Mouse (Mus musculus) intestine, embryonic 16.5 days (tissue): ENCODE results near the gene Ift20. TPM values are rescaled to one million over a fixed set of nuclear protein-coding genes. Genes with fewer than 3 reads are reported as not detected.

Source experiments
- ATAC-seq: fragments of 200-750 bp; cut with Nextera tagmentation; 2 replicates; pipeline ENCODE4 v1.8.0; 2017; ENCODE audit warnings: moderate TSS enrichment, moderate library complexity
- H3K27ac ChIP-seq: fragments of 300-500 bp; sonication (generic); 2 replicates; pipeline ENCODE4 v1.5.1; 2014; ENCODE audit warnings: mild to moderate bottlenecking, low read length
- H3K27me3 ChIP-seq: fragments of 300-500 bp; sonication (generic); replicated peaks from 2 replicates; pipeline ENCODE4 v1.6.1; 2014; ENCODE audit warnings: low read length, control low read depth, mixed read lengths; ENCODE audit not compliant: control insufficient read depth, insufficient read depth
- H3K36me3 ChIP-seq: fragments of 300-500 bp; sonication (generic); 2 replicates; pipeline ENCODE4 v1.6.1; 2014; ENCODE audit warnings: low read length, control low read depth; ENCODE audit not compliant: control insufficient read depth, insufficient read depth
- H3K4me1 ChIP-seq: fragments of 300-500 bp; sonication (generic); 2 replicates; pipeline ENCODE4 v1.6.1; 2014; ENCODE audit warnings: low read length, control low read depth, mixed read lengths; ENCODE audit not compliant: control insufficient read depth, insufficient read depth
- H3K4me2 ChIP-seq: fragments of 300-500 bp; sonication (generic); 2 replicates; pipeline ENCODE4 v1.6.1; 2014; ENCODE audit warnings: low read depth, low read length, control low read depth
- H3K4me3 ChIP-seq: fragments of 300-500 bp; sonication (generic); 2 replicates; pipeline ENCODE4 v1.5.1; 2014; ENCODE audit warnings: mild to moderate bottlenecking, low read length
- H3K9ac ChIP-seq: fragments of 300-500 bp; sonication (generic); 2 replicates; pipeline ENCODE4 v1.6.1; 2014; ENCODE audit warnings: low read depth, low read length
- H3K9me3 ChIP-seq: fragments of 300-500 bp; sonication (generic); 2 replicates; pipeline ENCODE4 v1.6.1; 2016; ENCODE audit warnings: low read length, control low read depth; ENCODE audit not compliant: control insufficient read depth
- WGBS: fragments of 180-500 bp; shearing (Covaris S2); extraction: QIAGEN DNeasy Blood & Tissue Kit; methylation state at CpG from one replicate; pipeline ENCODE4 v1.1.7; 2014; 5-methylcytosine and 5-hydroxymethylcytosine counted together
- polyA plus RNA-seq: library from polyadenylated mRNA; unstranded; fragments of >200 nt; fragmentation: Nextera tagmentation; extraction: Ambion mirVana; gene quantifications from 2 replicates; pipeline ENCODE4 v1.2.1, GENCODE M21; 2015

The Ift20 gene
- polyA plus RNA-seq, 1 experiment from 2014 or later, result 124 TPM

- H3K27me3 ChIP-seq, result no peaks in the 10 kb centered on the region
- 87% methylated on average over 4 of the region's 4 CpGs for WGBS
- H3K27ac ChIP-seq, result peak overlapping the region; percentile 97
- H3K4me1 ChIP-seq, result peaks cover 23% of the 10 kb centered on the region
- peak overlapping the region; percentile 87; the same call in 1 of the 2 replicates for H3K9ac ChIP-seq
- ATAC-seq, result no peak
- H3K9me3 ChIP-seq, result no peaks in the 10 kb centered on the region
- H3K4me2 ChIP-seq, result peak overlapping the region; percentile 75
- peak overlapping the region; percentile 84 for H3K4me3 ChIP-seq
- 0 out of 2 replicates have a peak, but pooled peaks cover 2% of the 10 kb centered on the region for H3K36me3 ChIP-seq
These were observed 1.6 kb upstream of the Ift20 start for GRCm38 (mm10) chr11:78534516-78534915.

GRCm38 (mm10) chr11:78535376-78536079 lies 633 bp upstream of the Ift20 start:
- Histone ChIP-seq H3K27ac (peak overlapping the region; percentile 97), H3K4me3 (peak overlapping the region; percentile 84), H3K4me2 (peak overlapping the region; percentile 75), H3K9me3 (no peaks in the 10 kb centered on the region), H3K9ac (peak overlapping the region; percentile 87), H3K36me3 (no peaks in the 10 kb centered on the region; the same call in 1 of the 2 replicates), H3K4me1 (peaks cover 23% of the 10 kb centered on the region), H3K27me3 (no peaks in the 10 kb centered on the region)
- peak; percentile 65 for ATAC-seq
- under 1% methylated on average over 23 of the region's 23 CpGs for WGBS

GRCm38 (mm10) chr11:78536690-78537084 lies 526 bp downstream of the Ift20 start:
- H3K9me3 ChIP-seq, result no peaks in the 10 kb centered on the region
- H3K4me1 ChIP-seq, result peaks cover 23% of the 10 kb centered on the region
- no peaks in the 10 kb centered on the region for H3K27me3 ChIP-seq
- WGBS, result under 1% methylated on average over 14 of the region's 14 CpGs
- peak overlapping the region; percentile 84 for H3K4me3 ChIP-seq
- ATAC-seq, result peak; percentile 12
- peak overlapping the region; percentile 76 for H3K4me2 ChIP-seq
- H3K27ac ChIP-seq, result peak overlapping the region; percentile 91
- H3K9ac ChIP-seq, result peak overlapping the region; percentile 85
- no peaks in the 10 kb centered on the region; the same call in 1 of the 2 replicates for H3K36me3 ChIP-seq

GRCm38 (mm10) chr11:78540358-78540757 lies 4.2 kb downstream of the Ift20 start:
- Histone ChIP-seq H3K36me3 (no peaks in the 10 kb centered on the region; the same call in 1 of the 2 replicates), H3K9ac (no peak overlapping the region), H3K4me3 (no peak overlapping the region), H3K27me3 (no peaks in the 10 kb centered on the region), H3K4me2 (no peak overlapping the region), H3K9me3 (no peaks in the 10 kb centered on the region), H3K4me1 (peaks cover 15% of the 10 kb centered on the region), H3K27ac (no peak overlapping the region)
- 87% methylated on average over 3 of the region's 3 CpGs for WGBS
- no peak for ATAC-seq

- Histone ChIP-seq H3K27ac (no peak overlapping the region), H3K4me2 (no peak overlapping the region), H3K36me3 (no peaks in the 10 kb centered on the region; the same call in 1 of the 2 replicates), H3K9me3 (no peaks in the 10 kb centered on the region), H3K4me1 (peaks cover 18% of the 10 kb centered on the region), H3K4me3 (no peak overlapping the region), H3K27me3 (no peaks in the 10 kb centered on the region), H3K9ac (no peak overlapping the region)
- no peak for ATAC-seq
- 91% methylated on average over 7 of the region's 7 CpGs for WGBS
These were observed 8.4 kb downstream of the Ift20 start for GRCm38 (mm10) chr11:78544449-78545111.

GRCm38 (mm10) chr11:78545181-78545580 lies 9.0 kb downstream of the Ift20 start:
- WGBS, result 55% methylated on average over 8 of the region's 8 CpGs
- Histone ChIP-seq H3K4me1 (peaks cover 20% of the 10 kb centered on the region), H3K9ac (no peak overlapping the region), H3K36me3 (no peaks in the 10 kb centered on the region), H3K27me3 (no peaks in the 10 kb centered on the region), H3K27ac (no peak overlapping the region), H3K9me3 (no peaks in the 10 kb centered on the region), H3K4me2 (no peak overlapping the region), H3K4me3 (no peak overlapping the region)
- ATAC-seq, result no peak

- H3K36me3 ChIP-seq, result no peaks in the 10 kb centered on the region
- no peaks in the 10 kb centered on the region for H3K9me3 ChIP-seq
- H3K4me2 ChIP-seq, result peak overlapping the region; percentile 54
- ATAC-seq, result no peak
- WGBS, result 61% methylated on average over 2 of the region's 2 CpGs
- no peaks in the 10 kb centered on the region for H3K27me3 ChIP-seq
- peaks cover 20% of the 10 kb centered on the region for H3K4me1 ChIP-seq
- 0 out of 2 replicates have a peak overlapping the region, but pooled peaks have one; percentile 62 for H3K27ac ChIP-seq
- peak overlapping the region; percentile 12; the same call in 1 of the 2 replicates for H3K4me3 ChIP-seq
- peak overlapping the region; percentile 18; the same call in 1 of the 2 replicates for H3K9ac ChIP-seq
These were observed 11.7 kb downstream of the Ift20 start for GRCm38 (mm10) chr11:78547718-78548460.

DNA sequence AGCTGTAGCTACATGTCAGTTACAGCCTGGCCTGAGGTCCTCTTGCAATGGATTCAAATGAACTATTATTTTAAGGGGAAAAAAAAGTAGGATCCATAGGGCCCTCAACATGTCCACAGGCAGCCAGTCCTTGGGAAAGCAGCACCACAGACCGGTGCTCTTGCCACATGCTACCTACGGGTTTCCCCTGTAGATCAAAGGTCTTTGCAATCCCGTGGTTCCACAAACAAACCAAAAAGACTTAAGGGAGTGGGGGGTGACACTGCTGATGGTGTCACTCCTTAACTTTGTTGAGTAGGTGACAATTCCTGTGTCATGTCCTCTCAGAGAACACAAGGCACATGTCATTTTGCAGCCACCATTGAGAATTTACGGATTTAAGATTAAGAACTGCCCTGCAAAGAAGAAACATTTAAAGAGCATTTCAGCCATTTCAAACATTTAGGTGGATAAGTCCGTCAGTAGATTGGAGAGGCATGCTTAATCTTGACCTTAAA lies 13.4 kb downstream of the Ift20 start:
- Histone ChIP-seq H3K4me1 (peaks cover 20% of the 10 kb centered on the region), H3K9ac (peak overlapping the region; percentile 78), H3K36me3 (no peaks in the 10 kb centered on the region), H3K4me2 (peak overlapping the region; percentile 54), H3K27me3 (no peaks in the 10 kb centered on the region), H3K4me3 (peak overlapping the region; percentile 68), H3K27ac (peak overlapping the region; percentile 84), H3K9me3 (no peaks in the 10 kb centered on the region)
- no peak for ATAC-seq
- 3% methylated on average over 5 of the region's 5 CpGs for WGBS
